Mouse (Mus musculus) E14TG2a.4 (cell line): ENCODE results near the gene Cyp51.

ENCODE experiments used
- CTCF ChIP-seq: conservative IDR thresholded peaks from 2 replicates; pipeline ENCODE4 v1.5.1; 2014; ENCODE audit warnings: low read length
- POU5F1 ChIP-seq: IDR thresholded peaks from 2 replicates; pipeline ENCODE4 v1.6.1; 2014; ENCODE audit warnings: low read length, borderline replicate concordance

DNA sequence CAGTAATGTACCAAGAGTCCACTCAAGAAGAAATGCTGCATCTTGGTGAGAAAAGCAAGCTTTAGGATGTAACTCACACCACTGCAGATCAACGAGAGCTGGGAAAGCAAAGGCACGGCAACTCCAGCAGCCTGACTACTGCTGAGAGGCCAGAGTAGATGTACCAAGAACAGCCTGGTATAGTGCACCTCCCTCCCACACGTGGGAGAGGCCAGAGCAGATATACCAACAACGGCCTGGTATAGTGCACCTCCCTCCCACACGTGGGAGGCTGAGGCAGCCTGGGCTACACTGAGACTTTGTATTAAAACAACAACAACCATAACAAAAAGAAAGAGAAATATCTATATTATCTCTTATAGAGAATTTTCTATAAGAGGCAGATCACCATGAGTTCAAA is 16.4 kb downstream of the Cyp51 start:
- no peak for TF ChIP-seq CTCF
- TF ChIP-seq POU5F1, result no peak
